Mouse (Mus musculus) stomach, postnatal 0 days (tissue): ENCODE data around the gene Cyp2c23.

Experiments used
- CTCF ChIP-seq: IDR thresholded peaks from 2 replicates; pipeline ENCODE4 v1.5.1; 2016; ENCODE audit warnings: antibody characterized with exemption, low read depth, mild to moderate bottlenecking, moderate library complexity
- EP300 ChIP-seq: optimal IDR thresholded peaks from 2 replicates; pipeline ENCODE3; 2016; ENCODE audit warnings: antibody characterized with exemption

GRCm38 (mm10) chr19:44069121-44069913 lies 40.3 kb upstream of the Cyp2c23 start, which contains the start of gene Erlin1:
- peak; percentile 59 for TF ChIP-seq EP300
- TF ChIP-seq CTCF = no peak
